Mouse (Mus musculus) layer of hippocampus, adult 2 months (tissue): ENCODE measurements around the gene Vps25. TPM values are rescaled to one million over a fixed set of nuclear protein-coding genes. Genes with fewer than 3 reads are reported as not detected.

Experiments used
- DNase-seq, 2 experiments: peaks; one replicate each; pipeline ENCODE4 v3.0.0; 2022; ENCODE audit warnings: low spot score in 2 of 2
- H3K27ac ChIP-seq: fragments of 200-600 bp; 2 replicates; pipeline ENCODE4 v1.8.1; 2022
- H3K4me3 ChIP-seq: fragments of 200-600 bp; 2 replicates; pipeline ENCODE4 v1.8.1; 2022; ENCODE audit warnings: mild to moderate bottlenecking
- CTCF ChIP-seq: fragments of 200-600 bp; conservative IDR thresholded peaks from 2 replicates; pipeline ENCODE4 v1.8.1; 2022; ENCODE audit warnings: antibody characterized with exemption, mild to moderate bottlenecking, moderate library complexity
- total RNA-seq, 2 experiments: library from RNA; stranded (reverse); gene quantifications; 2 replicates each; pipeline ENCODE4 v1.2.3; 2021

The Vps25 gene
- total RNA-seq, 2 experiments from 2014 or later, result 68.8 to 69.4 TPM

DNA sequence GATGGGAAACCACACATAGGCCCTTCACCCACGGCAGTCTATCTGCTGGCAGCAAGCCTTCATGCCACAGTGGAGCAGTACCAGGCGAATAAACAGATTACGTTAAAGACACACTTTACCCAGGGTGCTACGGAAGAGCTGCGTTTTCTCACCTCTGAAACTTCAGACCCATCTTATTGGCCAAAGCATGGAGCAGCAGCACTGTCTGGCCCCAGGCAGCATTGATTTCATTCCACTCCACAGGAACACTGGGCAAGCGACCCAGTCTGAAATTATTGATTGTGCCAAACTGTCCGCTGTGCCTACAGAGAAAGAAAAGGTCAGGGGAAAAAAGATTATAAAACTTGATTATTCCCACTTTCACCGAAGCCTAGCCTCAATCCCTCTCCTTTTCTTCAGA, 37.7 kb downstream of the Vps25 start:
- TF ChIP-seq CTCF, result no peak
- H3K4me3 ChIP-seq, result no peak overlapping the region
- no peak overlapping the region for H3K27ac ChIP-seq
- DNase-seq, result no peak

DNA sequence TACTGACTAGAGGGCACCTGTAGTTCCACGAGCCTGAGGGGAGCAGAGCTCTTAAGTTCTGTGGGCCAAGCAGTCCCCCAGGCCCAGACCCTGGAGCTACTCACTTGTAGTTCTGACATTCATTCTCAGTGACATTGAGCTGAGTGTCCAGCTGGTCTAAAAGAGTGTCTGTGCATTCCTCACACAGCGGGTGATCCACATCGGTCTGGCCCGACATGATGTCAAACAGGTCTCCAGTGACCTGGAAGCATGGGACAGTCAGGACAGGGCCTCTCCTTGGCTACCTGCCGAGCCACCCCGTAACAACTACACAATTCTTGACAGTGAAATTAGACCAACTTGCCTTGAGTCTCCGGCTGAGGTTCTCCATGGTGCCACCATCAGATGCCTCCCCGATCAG, 41.7 kb downstream of the Vps25 start:
- DNase-seq, result no peak
- Histone ChIP-seq H3K4me3 (no peak overlapping the region), H3K27ac (no peak overlapping the region)
- TF ChIP-seq CTCF, result no peak

DNA sequence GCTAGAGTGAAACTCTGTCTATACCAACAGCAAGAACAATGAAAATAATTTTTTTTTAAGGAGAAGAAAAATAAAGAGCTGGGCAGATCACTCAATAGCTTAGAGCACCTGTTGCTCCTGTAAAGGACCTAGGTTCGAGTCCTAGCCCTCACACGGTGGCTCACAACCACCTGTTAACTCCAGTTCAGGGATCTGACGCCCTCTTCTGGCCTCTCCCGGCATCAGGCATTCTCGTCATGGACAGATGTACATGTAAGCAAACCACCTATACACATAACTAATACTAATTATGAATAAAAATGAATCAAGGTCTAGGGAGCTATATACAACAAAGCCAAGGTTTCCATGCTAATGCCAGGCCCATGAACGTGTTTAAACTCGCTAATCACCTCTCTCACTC, 47.4 kb downstream of the Vps25 start:
- H3K27ac ChIP-seq, result no peak overlapping the region
- DNase-seq, result no peak

DNA sequence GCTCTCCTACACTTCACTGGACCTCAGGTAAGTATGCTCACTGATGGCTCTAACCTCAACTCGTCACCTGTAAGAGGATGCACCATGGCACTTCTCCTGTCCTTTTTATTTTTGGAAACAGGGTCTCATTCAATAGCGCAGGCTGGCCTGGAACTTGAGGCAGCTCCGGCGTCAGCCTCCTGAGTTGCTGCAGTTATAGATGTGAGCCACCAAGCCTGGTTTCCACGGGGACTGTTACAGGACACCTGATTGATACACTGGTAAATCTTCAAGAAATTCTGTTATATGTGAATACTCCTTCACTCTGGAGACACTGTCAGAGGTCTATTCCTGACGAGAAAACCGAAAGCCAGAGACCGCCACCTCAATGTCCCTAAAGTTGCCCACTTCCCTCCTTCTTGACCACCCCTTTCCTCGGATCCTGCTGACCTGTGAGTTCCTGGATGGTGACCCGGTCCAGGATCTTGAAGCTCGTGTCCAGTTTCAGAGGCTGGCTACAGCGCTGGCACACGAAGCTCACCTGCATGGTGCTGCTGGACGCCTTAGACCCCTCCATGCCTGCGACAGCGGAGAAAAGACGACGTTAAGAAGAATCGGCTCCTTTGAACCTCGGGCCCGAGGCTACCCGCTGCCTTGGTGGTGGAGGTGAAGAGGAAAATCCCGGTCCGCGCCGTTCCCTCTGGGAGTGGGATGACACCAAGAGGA, 47.9 kb downstream of the Vps25 start:
- Histone ChIP-seq H3K27ac (peak overlapping the region; percentile 82), H3K4me3 (peak overlapping the region; percentile 98)
- DNase-seq, result no peak
- no peak for TF ChIP-seq CTCF

More for the DNA sequence above, 47.4 kb downstream of the Vps25 start:
- H3K4me3 ChIP-seq, result peak overlapping the region; percentile 98
- peak; percentile 35 for TF ChIP-seq CTCF

DNA sequence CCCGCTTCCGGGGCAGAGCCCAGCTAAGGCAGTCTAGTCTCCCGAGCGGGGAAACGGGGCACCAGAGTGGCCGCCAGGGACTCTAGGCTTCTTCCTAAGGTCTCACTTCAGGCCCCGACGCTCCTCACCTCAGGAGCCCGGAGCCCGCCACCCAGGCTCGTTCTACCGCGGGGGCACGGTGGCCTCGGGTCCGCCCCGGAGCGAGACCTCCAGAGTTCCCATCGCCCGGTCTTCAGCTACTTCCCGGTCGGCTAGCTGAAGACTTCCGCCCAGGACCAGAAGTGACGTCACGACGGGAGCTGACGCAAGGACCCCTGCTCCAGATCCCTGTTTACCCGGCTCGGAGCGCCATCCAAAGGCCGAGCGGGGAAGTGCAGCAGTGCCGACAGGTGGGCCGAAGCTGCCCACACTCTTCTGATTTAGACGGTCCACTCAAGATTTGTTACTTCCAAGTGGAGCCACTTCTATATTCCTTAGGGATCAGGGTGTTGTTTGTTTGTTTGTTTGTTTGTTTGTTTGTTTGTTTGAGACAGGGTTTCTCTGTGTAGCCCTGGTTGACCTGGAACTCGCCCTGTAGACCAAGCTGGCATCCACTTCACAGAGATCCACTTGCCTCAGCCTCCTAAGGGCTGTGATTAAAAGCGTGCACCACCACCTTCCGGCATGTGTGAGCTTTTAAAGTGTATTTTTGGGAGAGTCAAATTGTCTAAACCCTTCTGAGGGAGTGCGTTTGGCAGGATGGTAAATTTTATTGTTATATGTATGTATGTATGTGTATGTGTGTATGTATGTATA, 48.7 kb downstream of the Vps25 start, which contains the start of gene Becn1:
TSS of gene Becn1 (minus strand) at position 283 of the 795 bp plus-strand sequence.
- Histone ChIP-seq H3K4me3 (peak within 1 kb of the TSS; percentile 98), H3K27ac (peak within 1 kb of the TSS; percentile 82)
- peak; percentile 95 to 100 for DNase-seq
- peak; percentile 99 for TF ChIP-seq CTCF

DNA sequence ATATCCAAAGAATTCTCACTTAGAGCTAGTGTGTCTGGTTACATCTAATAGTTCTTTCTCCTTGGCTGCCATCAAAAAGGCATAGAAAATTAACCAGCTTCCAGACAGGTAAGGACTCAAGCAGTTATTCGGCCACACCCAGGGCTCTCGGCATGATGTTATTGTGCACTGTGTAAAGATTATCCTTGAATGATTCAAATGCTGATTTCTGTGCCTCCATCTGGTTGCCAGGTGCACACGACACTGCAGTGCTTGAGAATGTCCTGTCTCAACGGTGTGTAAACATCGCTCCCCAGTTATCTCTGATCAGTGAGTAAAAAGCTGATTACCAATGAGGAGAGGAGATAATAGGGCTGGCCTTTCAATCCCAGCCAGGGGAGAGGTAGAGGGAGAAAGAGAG, 54.2 kb downstream of the Vps25 start:
- no peak overlapping the region for H3K4me3 ChIP-seq
- no peak for TF ChIP-seq CTCF
- H3K27ac ChIP-seq, result no peak overlapping the region
- DNase-seq, result no peak

Other genes with a start within 250 kb of the Vps25 start
- 100 to 1,000 TPM; 457 to 476 TPM for gene Atp6v0a1, start 244.3 kb upstream of the Vps25 start, total RNA-seq
- 1 to 10 TPM; 8.7 to 9.6 TPM for gene Naglu, start 183.7 kb upstream of the Vps25 start, total RNA-seq
- under 1 TPM; 0.71 to 0.92 TPM for gene Hsd17b1, start 175.3 kb upstream of the Vps25 start, total RNA-seq
- gene Coasy, start 171.1 kb upstream of the Vps25 start, total RNA-seq, result 10 to 100 TPM; 24.9 to 25.8 TPM
- 10 to 100 TPM; 40.0 to 41.1 TPM for gene Mlx, start 166.4 kb upstream of the Vps25 start, total RNA-seq
- 1 to 10 TPM; 4.4 to 4.7 TPM for gene Psmc3ip, start 158.3 kb upstream of the Vps25 start, total RNA-seq
- gene Retreg3, start 133.8 kb upstream of the Vps25 start, total RNA-seq, result 10 to 100 TPM; 55.0 to 56.6 TPM
- gene Tubg1, start 133.8 kb upstream of the Vps25 start, total RNA-seq, result 10 to 100 TPM; 41.7 to 42.6 TPM
- 10 to 100 TPM; 40.2 to 44.5 TPM for gene Tubg2, start 97.8 kb upstream of the Vps25 start, total RNA-seq
- gene Cntnap1, start 83.2 kb upstream of the Vps25 start, total RNA-seq, result 100 to 1,000 TPM; 169 to 171 TPM
- gene Plekhh3, start 82.4 kb upstream of the Vps25 start, total RNA-seq, result 10 to 100 TPM; 14.5 to 15.4 TPM
- not detected for gene Ccr10, start 78.3 kb upstream of the Vps25 start, total RNA-seq
- gene Ezh1, start 27.2 kb upstream of the Vps25 start, total RNA-seq, result 10 to 100 TPM; 73.6 to 81.8 TPM
- 10 to 100 TPM; 62.2 to 68.0 TPM for gene Ramp2, start 7.7 kb upstream of the Vps25 start, total RNA-seq
- gene Wnk4, start 6.9 kb downstream of the Vps25 start, total RNA-seq, result 10 to 100 TPM; 11.3 to 11.4 TPM
- gene Cntd1, start 25.3 kb downstream of the Vps25 start, total RNA-seq, result under 1 TPM; 0.29 to 0.56 TPM
- 100 to 1,000 TPM in 1 of 2 experiments, 10 to 100 TPM in 1; 95.5 to 108 TPM for gene Coa3, start 25.4 kb downstream of the Vps25 start, total RNA-seq
- gene Becn1, start 48.6 kb downstream of the Vps25 start, total RNA-seq, result 100 to 1,000 TPM; 219 to 223 TPM
- gene Psme3, start 62.5 kb downstream of the Vps25 start, total RNA-seq, result 100 to 1,000 TPM; 121 TPM
- gene Aoc2, start 71.4 kb downstream of the Vps25 start, total RNA-seq, result 1 to 10 TPM; 6.8 to 7.5 TPM
- gene Aoc3, start 76.9 kb downstream of the Vps25 start, total RNA-seq, result under 1 TPM; 0.64 to 0.74 TPM
- gene G6pc, start 113.9 kb downstream of the Vps25 start, total RNA-seq, result not detected
- gene Aarsd1, start 163.9 kb downstream of the Vps25 start, total RNA-seq, result 10 to 100 TPM; 47.2 to 51.2 TPM
- 1 to 10 TPM; 6.7 to 7.4 TPM for gene Gm27029, start 171.1 kb downstream of the Vps25 start, total RNA-seq
- gene Rundc1, start 171.4 kb downstream of the Vps25 start, total RNA-seq, result 10 to 100 TPM; 31.9 to 33.5 TPM
- 1 to 10 TPM in 1 of 2 experiments, under 1 TPM in 1; 0.71 to 2.0 TPM for gene Ptges3l, start 171.6 kb downstream of the Vps25 start, total RNA-seq
- 10 to 100 TPM; 31.6 to 32.9 TPM for gene Rpl27, start 188.6 kb downstream of the Vps25 start, total RNA-seq
- gene Ifi35, start 194.7 kb downstream of the Vps25 start, total RNA-seq, result 1 to 10 TPM; 2.4 to 3.5 TPM
- 100 to 1,000 TPM; 113 to 122 TPM for gene Rnd2, start 211.3 kb downstream of the Vps25 start, total RNA-seq
- 10 to 100 TPM; 25.3 to 27.7 TPM for gene Vat1, start 212.5 kb downstream of the Vps25 start, total RNA-seq